Mouse (Mus musculus) erythroblast, embryonic 14.5 days (primary cell): ENCODE measurements around the gene Cct7.

Source experiments
- GATA1 ChIP-seq: IDR thresholded peaks from 2 replicates; pipeline ENCODE4 v1.6.1; 2012; ENCODE audit warnings: low read length, inconsistent platforms, mixed read lengths
- TAL1 ChIP-seq: IDR thresholded peaks from 3 replicates; pipeline ENCODE4 v1.6.1; 2012; ENCODE audit warnings: low read length, inconsistent platforms, mixed read lengths

DNA sequence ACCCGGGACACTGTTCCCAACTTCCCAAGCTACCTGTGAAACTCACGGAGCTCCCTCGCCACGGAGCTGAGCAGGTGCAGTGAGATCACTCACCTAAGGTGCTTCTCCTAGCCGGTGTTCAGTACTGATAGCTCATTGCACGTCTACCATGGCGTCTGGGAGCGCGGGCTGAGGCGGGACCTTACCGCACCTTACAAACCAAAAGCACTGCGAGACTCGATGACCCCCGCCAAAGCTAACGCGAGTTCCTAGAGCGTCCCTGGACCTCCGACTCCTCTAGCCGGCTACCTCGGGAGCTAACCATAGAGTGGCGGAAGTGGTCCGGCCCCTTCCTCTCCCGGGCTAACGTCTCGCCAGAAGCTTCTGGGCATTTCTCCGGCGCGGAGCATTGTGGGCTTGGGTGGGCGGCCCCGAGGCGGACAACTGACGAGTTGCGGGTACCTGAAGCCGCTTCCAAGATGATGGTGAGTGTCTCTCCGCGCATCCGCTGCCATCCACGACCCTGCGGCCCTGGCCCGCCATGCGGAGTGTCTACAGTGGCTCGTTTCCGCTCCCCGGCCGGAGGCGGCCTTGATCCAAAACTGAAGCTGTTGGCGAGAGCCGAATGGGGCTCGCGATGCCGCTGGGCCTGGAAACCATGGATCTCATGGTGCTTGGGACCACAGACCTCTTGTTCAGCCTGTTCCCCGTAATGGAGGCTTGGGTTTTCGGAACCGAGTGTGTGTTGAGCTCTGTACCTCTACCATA, 523 bp downstream of the Cct7 start, which contains the start of gene Pradc1:
- TF ChIP-seq TAL1: no peak
- no peak for TF ChIP-seq GATA1
